Mouse (Mus musculus): ENCODE measurements around the gene Lce1l.
"Not testable (repeated sequence)": the region's sequence is repeated elsewhere in the genome, so short reads cannot be mapped to it uniquely, and the experiment has no call there.

DNA sequence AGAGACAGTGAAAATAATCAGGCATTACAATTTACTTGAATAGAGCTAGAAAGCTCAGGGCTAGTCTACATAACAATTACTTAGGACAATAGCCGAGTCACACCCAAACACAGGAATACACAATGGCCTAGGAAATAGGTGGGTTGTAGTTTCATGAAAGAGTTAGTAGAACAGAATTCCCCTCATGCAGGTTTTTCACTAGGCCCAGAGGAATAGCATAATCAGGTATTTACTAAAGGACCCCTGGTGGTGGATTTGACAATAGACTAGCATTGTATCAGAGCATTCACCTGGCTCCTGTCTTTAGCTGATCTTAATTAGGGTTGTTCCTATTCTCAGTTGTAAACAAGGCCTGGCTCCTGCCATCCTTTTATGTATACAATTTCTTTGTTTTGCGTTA lies 35.0 kb downstream of the Lce1l start:
- not testable (repeated sequence) for TF ChIP-seq POLR2A (IDR thresholded peaks at IDR 0.05; ENCODE audit: borderline replicate concordance, control insufficient read depth, low read depth, low read length); CTCF (IDR thresholded peaks at IDR 0.05; ENCODE audit: control insufficient read depth, insufficient read depth, low read length)

Data from bone marrow, adult 2 months (tissue).